Mouse (Mus musculus): Measurements from ENCODE around the gene Cpne2.

DNA sequence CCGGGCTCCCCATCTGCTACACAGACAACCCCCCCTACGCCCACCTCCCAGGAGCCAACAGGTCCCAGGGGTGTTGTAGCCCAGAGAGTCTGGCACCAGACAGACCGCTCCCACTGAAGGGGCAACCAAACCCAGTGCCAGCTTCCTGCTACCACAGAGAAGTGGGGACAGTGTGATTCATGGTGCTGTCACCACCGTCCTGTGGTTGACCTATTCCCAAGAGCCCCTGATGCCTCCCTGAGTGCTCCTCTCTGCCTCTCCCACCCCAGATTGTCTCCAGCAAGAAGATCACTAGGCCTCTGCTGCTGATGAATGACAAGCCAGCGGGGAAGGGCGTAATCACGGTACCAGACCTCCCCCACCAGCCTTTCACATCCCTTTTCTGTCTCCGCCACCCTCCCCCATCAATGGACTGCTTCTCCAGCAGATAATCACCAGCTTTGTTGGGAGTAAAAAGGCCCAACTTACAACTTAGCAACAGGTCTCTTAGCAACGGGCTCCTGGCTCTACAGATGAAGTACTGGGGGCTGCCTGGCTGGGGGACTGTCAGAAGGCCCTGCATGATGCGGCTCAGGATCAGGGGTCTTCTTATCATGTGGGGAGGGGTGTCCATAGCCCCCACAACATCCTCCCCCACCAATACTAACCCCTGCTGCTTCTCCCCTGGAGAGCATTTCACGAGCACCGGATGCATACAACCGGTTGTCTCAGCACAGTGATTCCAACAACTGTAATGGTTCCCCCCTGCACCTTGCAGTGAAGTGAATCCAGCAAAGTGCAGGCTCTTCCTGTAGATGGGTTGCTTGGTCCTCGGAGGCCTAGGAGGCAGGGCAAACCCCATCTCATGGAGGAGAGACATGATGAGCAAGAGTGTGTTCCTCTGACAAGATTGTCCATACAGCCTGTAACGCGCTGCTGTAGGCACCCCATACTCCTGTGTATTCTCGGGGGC is 19.0 kb downstream of the Cpne2 start:
- no peak for TF ChIP-seq POLR2A (IDR thresholded peaks at IDR 0.05; ENCODE audit: borderline replicate concordance, insufficient read depth, low read length)
- no peak for TF ChIP-seq CTCF (IDR thresholded peaks at IDR 0.05; ENCODE audit: borderline replicate concordance, insufficient read depth, low read depth, low read length)
